Mouse (Mus musculus) forebrain, embryonic 13.5 days (tissue): ENCODE data around the gene Snx21. TPM values are rescaled to one million over a fixed set of nuclear protein-coding genes. Genes with fewer than 3 reads are reported as not detected.

Experiments
- ATAC-seq: fragments of 200-750 bp; cut with Nextera tagmentation; 2 replicates; pipeline ENCODE4 v1.8.0; 2017
- H3K27ac ChIP-seq: fragments of 300-500 bp; sonication (generic); 2 replicates; pipeline ENCODE4 v1.5.1; 2015; ENCODE audit warnings: inconsistent platforms, mild to moderate bottlenecking, moderate library complexity
- H3K27me3 ChIP-seq: fragments of 300-500 bp; sonication (generic); 2 replicates; pipeline ENCODE4 v1.6.1; 2015; ENCODE audit warnings: mild to moderate bottlenecking, inconsistent platforms
- H3K36me3 ChIP-seq: fragments of 300-500 bp; sonication (generic); 2 replicates; pipeline ENCODE4 v1.6.1; 2015; ENCODE audit warnings: mild to moderate bottlenecking, inconsistent platforms; ENCODE audit not compliant: poor library complexity, severe bottlenecking
- H3K4me1 ChIP-seq: fragments of 300-500 bp; sonication (generic); 2 replicates; pipeline ENCODE4 v1.6.1; 2015; ENCODE audit warnings: inconsistent platforms
- H3K4me2 ChIP-seq: fragments of 300-500 bp; sonication (generic); 2 replicates; pipeline ENCODE4 v1.6.1; 2015; ENCODE audit warnings: inconsistent platforms, mild to moderate bottlenecking, moderate library complexity
- H3K4me3 ChIP-seq: fragments of 300-500 bp; sonication (generic); 2 replicates; pipeline ENCODE4 v1.5.1; 2015; ENCODE audit warnings: mild to moderate bottlenecking, inconsistent platforms
- H3K9ac ChIP-seq: fragments of 300-500 bp; sonication (generic); 2 replicates; pipeline ENCODE4 v1.6.1; 2015; ENCODE audit warnings: mild to moderate bottlenecking, inconsistent platforms
- H3K9me3 ChIP-seq: fragments of 300-500 bp; sonication (generic); replicated peaks from 2 replicates; pipeline ENCODE4 v1.6.1; 2016; ENCODE audit warnings: inconsistent platforms
- WGBS: fragments of 180-500 bp; shearing (Covaris S2); methylation state at CpG from one replicate; pipeline ENCODE4 v1.1.7; 2015; 5-methylcytosine and 5-hydroxymethylcytosine counted together
- polyA plus RNA-seq: library from polyadenylated mRNA; unstranded; fragments of >200 nt; fragmentation: Nextera tagmentation; extraction: Ambion mirVana; gene quantifications from 2 replicates; pipeline ENCODE4 v1.2.1, GENCODE M21; 2015

The Snx21 gene
- polyA plus RNA-seq, 1 experiment from 2014 or later, result 15.4 TPM

DNA sequence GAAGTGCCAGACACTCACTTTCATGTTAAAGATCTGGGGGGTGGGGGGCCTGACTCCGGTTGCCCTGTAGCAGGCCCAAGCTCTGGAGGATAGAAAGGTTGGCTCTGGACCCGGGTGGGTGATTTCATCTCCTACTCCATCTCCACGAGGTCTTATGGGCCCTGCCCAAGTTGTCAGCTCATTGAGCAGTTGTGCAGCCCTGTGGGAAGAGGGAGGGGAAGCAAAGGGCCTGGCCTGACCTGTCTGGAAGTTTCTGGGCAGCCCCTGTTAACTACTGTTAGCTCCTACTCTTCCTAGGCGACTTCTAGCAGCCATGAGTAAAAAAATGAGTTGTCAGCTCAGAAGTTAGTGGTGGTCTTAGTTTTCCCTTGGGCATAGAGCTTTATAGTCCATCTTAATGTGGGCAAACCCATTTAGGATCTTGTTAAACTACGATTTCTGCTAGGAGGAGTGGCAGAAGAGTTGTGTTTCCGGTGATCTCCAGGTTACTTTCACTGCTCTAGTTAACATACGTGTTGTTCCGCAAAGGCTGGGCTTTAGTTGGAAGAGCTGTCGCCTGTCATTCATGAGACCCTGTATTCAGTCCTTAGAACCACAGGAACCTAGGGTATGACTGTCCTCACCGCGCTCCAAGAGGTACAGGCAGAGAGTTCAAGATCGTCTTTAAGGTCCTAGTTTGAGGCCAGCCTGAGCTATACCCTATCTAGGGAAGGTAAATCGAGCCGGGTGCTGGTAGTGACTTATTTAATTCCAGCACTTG, 12.2 kb upstream of the Snx21 start:
- no peak overlapping the region for H3K9ac ChIP-seq
- no peak overlapping the region for H3K4me3 ChIP-seq
- 82% methylated on average over 14 of the region's 14 CpGs for WGBS

DNA sequence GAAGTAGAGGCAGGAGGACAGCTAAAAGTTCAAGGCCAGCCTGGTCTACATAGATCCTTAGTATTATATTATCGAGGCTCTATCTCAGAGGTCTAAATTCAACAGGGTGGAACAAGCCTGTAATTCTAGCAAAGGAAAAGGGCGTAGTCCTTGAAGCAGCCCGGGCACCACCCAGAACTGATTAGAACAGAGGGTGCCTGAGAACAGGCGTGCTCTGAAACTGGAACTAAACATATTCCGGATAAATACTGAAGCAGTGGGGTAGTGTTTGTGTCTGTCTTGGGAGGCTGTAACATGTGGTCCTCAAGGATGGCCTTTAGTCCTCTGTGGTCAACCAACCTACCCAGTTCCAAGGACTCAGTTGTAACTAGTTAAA, 11.6 kb upstream of the Snx21 start:
- no peak for ATAC-seq
- Histone ChIP-seq H3K4me1 (peaks cover 26% of the 10 kb centered on the region), H3K36me3 (peaks cover 24% of the 10 kb centered on the region), H3K27me3 (no peaks in the 10 kb centered on the region), H3K4me3 (no peak overlapping the region), H3K27ac (0 out of 2 replicates have a peak overlapping the region, but pooled peaks have one; percentile 10), H3K9me3 (no peaks in the 10 kb centered on the region), H3K9ac (no peak overlapping the region), H3K4me2 (no peak overlapping the region)
- WGBS, result 88% methylated on average over 5 of the region's 5 CpGs

More for the DNA sequence above, 12.2 kb upstream of the Snx21 start:
- Histone ChIP-seq H3K4me2 (no peak overlapping the region), H3K27me3 (no peaks in the 10 kb centered on the region), H3K36me3 (peaks cover 25% of the 10 kb centered on the region), H3K4me1 (peaks cover 26% of the 10 kb centered on the region), H3K27ac (0 out of 2 replicates have a peak overlapping the region, but pooled peaks have one; percentile 10), H3K9me3 (no peaks in the 10 kb centered on the region)
- no peak for ATAC-seq

DNA sequence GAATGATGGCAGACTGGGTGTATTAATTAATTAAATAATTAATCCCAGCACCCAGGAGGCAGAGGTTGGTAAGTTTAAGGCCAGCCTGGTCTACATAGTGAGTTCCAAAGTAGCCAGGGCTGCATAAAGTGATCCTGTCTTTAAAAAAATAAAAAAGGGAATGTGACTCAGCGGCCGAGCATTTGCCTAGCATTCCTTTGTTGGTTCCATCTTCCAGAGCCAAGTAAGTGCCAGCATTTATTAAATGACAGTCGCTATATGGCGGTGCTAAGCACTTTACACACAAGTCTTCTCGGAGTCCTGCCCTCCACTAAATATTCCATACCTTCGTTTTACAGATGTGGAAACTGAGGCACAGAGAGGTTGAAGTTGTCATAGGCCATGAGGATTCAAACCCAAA, 9.5 kb upstream of the Snx21 start:
- Histone ChIP-seq H3K27me3 (no peaks in the 10 kb centered on the region), H3K4me1 (peaks cover 13% of the 10 kb centered on the region), H3K9ac (no peak overlapping the region), H3K4me3 (no peak overlapping the region), H3K9me3 (no peaks in the 10 kb centered on the region), H3K36me3 (peaks cover 22% of the 10 kb centered on the region), H3K27ac (no peak overlapping the region), H3K4me2 (no peak overlapping the region)
- no peak for ATAC-seq
- WGBS, result 91% methylated on average over 6 of the region's 6 CpGs

DNA sequence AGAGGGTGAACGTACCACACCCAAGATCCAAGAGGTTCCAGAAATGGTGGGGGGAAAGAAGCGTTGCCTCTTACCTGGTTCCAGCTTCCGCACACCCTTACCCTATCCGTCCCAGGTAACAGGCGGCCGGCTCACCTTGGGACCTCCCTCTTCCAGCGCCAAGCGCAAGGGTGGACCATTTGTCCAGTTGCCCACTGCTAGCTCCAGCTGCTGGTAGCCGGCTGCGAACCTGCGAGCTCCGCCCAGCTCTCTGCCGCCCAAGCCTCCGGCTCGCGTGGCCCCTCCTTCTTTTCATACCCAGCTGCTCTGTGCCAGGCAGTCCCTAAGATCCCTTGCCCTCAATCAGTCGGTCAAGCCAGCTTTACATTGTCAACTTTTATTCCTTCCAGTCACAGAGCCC, 8.8 kb upstream of the Snx21 start:
- no peak overlapping the region for H3K4me2 ChIP-seq

DNA sequence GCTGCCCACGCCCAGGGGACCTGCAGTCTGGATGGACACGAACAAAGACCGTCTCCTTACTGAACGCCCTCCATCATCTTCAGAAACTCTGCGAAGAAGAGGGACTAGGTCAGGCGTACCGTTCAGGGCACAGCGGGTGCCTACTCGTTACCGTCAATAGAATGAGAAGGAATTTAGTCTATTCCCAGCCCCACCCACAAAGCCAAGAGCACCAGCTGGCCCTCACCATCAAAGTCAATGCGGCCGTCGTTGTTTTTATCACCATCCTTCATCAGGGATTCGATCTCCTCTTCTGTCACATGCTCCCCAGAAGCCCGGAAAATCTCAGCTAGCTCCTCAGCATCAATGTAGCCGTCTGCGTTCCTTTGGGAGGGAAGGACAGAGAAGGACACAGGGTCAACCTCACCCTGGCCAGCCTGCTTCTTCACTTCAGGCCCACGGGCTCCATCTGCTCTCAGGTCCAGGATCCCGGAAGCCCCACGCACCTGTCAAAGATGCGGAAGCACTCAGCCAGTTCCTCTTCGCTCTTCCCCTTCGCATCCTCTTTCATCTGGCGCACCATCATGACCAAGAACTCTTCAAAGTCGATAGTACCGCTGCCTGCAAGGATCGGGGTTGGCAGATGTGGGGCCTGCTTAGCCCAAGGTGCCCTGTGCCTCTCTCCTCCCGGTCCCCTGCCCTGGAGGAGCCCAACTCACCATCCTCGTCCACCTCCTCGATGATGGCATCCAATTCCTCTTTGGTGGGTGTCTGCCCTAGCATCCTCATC, 8.2 kb upstream of the Snx21 start:
- Histone ChIP-seq H3K4me1 (peaks cover under 1% of the 10 kb centered on the region; the same call in 1 of the 2 replicates), H3K9me3 (no peaks in the 10 kb centered on the region), H3K36me3 (peaks cover 9% of the 10 kb centered on the region), H3K27ac (no peak overlapping the region), H3K4me3 (no peak overlapping the region), H3K27me3 (no peaks in the 10 kb centered on the region), H3K9ac (no peak overlapping the region), H3K4me2 (no peak overlapping the region)
- ATAC-seq, result no peak
- WGBS, result 83% methylated on average over 30 of the region's 30 CpGs

More for the DNA sequence above, 8.8 kb upstream of the Snx21 start:
- Histone ChIP-seq H3K27ac (no peak overlapping the region), H3K9ac (no peak overlapping the region), H3K9me3 (no peaks in the 10 kb centered on the region), H3K4me3 (no peak overlapping the region), H3K27me3 (no peaks in the 10 kb centered on the region), H3K36me3 (peaks cover 16% of the 10 kb centered on the region), H3K4me1 (peaks cover 7% of the 10 kb centered on the region)
- WGBS, result 73% methylated on average over 17 of the region's 17 CpGs
- no peak for ATAC-seq

DNA sequence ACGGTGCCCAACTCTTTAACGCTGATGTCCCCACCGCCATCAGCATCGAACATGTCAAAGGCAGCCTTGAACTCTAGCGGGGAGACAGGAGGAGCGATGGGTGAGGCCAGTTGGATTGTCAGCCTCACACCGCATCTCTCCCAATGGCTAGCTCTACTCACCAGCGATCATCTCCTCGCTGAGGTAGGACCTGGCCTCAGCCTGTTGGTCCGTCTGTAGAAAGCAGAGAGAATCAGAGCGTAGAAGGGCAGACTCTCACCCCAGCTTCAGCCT, 7.7 kb upstream of the Snx21 start:
- no peak overlapping the region for H3K27ac ChIP-seq
- 91% methylated on average over 11 of the region's 11 CpGs for WGBS
- no peaks in the 10 kb centered on the region for H3K4me1 ChIP-seq
- no peak overlapping the region for H3K9ac ChIP-seq
- ATAC-seq, result no peak
- H3K4me3 ChIP-seq, result no peak overlapping the region
- H3K27me3 ChIP-seq, result no peaks in the 10 kb centered on the region
- H3K9me3 ChIP-seq, result no peaks in the 10 kb centered on the region
- no peak overlapping the region for H3K4me2 ChIP-seq
- peaks cover 4% of the 10 kb centered on the region for H3K36me3 ChIP-seq

DNA sequence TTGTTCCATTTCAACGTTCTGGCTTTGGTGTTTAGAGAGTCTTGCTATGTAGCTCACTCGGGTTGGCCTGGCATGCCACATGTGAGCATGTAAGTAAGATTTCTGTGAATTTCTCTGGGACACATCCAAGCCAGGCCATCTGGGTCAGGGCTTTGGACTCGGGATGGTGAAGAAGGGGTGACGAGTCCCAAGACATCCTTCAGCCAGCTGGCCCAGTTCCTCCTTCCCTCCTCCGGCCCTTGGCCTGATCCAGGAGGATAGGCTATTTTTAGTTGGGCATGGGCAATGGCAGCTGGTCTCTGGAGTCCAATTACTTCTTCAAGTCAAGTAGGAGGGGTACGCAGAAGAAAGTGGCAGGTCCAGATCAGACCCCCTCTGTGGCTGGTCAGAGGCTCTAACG, 6.8 kb upstream of the Snx21 start:
- H3K27ac ChIP-seq, result no peak overlapping the region
- no peak overlapping the region for H3K9ac ChIP-seq
- no peaks in the 10 kb centered on the region for H3K4me1 ChIP-seq
- no peak overlapping the region for H3K4me2 ChIP-seq
- H3K27me3 ChIP-seq, result no peaks in the 10 kb centered on the region
- H3K4me3 ChIP-seq, result no peak overlapping the region
- no peak for ATAC-seq
- no peaks in the 10 kb centered on the region for H3K9me3 ChIP-seq
- WGBS, result 87% methylated on average over 7 of the region's 7 CpGs
- no peaks in the 10 kb centered on the region for H3K36me3 ChIP-seq

DNA sequence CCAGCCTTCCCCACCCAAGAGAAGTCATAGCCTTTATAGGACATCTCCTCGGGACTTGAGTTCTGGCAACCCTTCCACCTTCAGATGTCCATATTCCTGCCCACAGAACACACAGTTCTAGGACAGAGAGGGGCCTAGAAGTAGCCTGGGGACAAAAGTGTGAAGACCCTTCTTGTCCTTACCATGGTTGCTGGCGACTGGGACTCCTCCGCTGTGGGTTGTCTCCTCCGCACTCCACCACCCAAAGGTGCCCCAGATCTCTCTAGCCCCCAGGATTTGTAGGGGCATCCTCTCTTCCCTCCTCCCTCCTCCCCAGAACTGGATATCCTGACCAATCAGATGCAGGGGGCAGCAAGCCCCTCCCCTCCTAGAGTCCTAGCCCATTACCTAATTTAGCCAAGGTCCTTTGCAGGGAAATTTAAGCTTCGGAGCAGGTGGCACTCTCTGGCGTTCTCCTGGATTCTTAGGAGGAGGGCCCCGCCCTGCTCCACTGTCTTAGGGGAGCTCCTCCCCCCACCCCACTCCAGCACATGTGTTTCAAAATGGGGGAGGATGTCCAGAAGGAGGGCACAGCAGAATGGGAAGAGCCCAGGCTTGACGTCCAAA, 6.0 kb upstream of the Snx21 start, which contains the start of gene Tnnc2:
Gene Tnnc2 (minus strand): TSS at position 487 of the 606 bp plus-strand sequence.
- H3K9ac ChIP-seq, result no peak within 1 kb of the TSS
- no peaks in the 10 kb centered on the region for H3K27me3 ChIP-seq
- H3K36me3 ChIP-seq, result no peaks in the 10 kb centered on the region
- no peak within 1 kb of the TSS for H3K27ac ChIP-seq
- H3K9me3 ChIP-seq, result no peaks in the 10 kb centered on the region
- ATAC-seq, result no peak
- WGBS, result 64% methylated on average over 8 of the region's 8 CpGs
- H3K4me3 ChIP-seq, result no peak within 1 kb of the TSS
- H3K4me1 ChIP-seq, result peaks cover under 1% of the 10 kb centered on the region; the same call in 1 of the 2 replicates
- no peak within 1 kb of the TSS for H3K4me2 ChIP-seq

DNA sequence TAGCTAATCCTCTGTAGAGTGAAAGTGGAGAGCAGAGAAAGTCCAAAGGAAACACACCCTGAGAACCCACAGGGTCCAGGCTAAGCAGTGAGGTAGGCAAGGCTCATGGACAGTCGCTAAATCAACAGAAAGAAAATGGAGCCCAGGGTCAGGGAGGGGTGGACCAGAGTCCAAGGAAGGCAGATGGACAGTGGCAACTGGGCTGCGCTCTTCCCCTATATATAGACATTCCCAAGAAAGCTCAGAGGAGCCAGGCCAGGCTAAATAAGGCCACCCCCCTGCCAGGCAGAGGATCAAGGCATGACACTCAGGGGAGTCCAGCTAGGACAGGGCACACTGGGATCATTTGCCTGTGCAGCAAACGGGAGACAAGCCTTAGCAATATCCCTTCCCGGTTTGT, 3.7 kb upstream of the Snx21 start:
- WGBS, result 72% methylated on average over 4 of the region's 4 CpGs
- no peaks in the 10 kb centered on the region for H3K9me3 ChIP-seq
- H3K4me1 ChIP-seq, result peaks cover 19% of the 10 kb centered on the region
- H3K9ac ChIP-seq, result no peak overlapping the region
- no peak overlapping the region for H3K27ac ChIP-seq
- no peaks in the 10 kb centered on the region for H3K36me3 ChIP-seq
- H3K4me3 ChIP-seq, result no peak overlapping the region
- ATAC-seq, result no peak
- no peak overlapping the region for H3K4me2 ChIP-seq
- H3K27me3 ChIP-seq, result no peaks in the 10 kb centered on the region

DNA sequence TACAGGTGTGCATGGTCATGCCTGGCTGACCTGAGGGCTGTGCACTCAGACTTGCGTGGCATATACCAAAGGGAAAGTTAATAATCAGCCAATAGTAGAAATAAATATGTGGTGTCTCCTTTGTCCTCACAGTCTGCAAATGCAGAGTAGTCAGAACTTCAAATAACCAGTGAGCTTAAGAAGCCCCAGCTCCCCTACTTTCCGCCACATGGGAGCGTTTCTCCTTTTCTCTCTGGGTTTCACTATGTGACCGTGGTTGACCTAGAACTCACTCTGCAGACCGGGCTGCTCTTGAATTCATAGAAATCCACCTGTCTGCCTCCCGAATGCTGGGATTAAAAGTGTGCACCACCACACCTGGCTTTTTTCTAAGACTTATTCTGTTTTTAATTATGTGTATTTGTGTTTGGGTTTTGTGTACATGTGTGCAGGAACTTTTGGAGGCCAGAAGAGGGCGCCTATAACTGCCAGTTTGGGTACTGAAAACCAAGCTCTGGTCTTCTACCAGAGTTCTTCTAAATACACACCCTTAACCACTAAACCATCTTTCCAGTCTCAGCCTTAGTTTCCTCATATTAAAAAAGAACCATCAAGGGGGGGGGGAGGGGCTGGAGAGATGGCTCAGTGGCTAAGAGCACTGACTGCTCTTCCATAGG, 1.6 kb upstream of the Snx21 start:
- H3K36me3 ChIP-seq, result peaks cover 8% of the 10 kb centered on the region; the same call in 1 of the 2 replicates
- no peak overlapping the region for H3K9ac ChIP-seq
- no peaks in the 10 kb centered on the region for H3K27me3 ChIP-seq
- peaks cover 22% of the 10 kb centered on the region for H3K4me1 ChIP-seq
- no peak overlapping the region for H3K4me3 ChIP-seq
- WGBS, result 81% methylated on average over 7 of the region's 7 CpGs
- H3K9me3 ChIP-seq, result no peaks in the 10 kb centered on the region
- no peak for ATAC-seq
- no peak overlapping the region for H3K4me2 ChIP-seq
- H3K27ac ChIP-seq, result no peak overlapping the region

DNA sequence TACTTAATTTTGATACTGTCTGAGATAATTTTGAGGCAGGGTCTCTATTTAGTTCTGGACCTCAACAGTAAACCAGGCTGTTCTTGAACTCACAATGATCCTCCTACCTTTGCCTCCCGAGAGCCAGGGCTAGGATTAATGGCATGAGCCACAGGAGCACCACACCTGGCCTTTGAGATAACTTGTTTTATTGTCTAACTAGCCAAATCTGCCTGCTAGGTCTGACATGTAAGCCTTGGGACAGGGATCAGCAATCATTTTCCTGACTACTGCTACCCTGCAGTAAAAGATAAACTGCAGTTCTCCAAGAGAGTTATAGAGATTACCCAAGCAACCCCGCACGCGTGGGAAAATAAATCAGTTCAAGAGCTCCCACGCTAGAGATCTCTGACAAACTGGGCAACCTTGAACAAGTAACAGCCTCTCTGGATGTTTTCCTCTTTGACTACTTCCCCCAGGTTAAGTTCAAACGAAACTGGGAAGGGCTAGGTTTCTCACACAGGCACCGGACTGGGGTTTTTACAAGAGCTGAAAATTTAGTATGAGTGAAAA, 678 bp upstream of the Snx21 start:
- H3K4me2 ChIP-seq, result peak overlapping the region; percentile 91
- peak overlapping the region; percentile 77 for H3K9ac ChIP-seq
- peak overlapping the region; percentile 65 for H3K4me3 ChIP-seq
- no peak for ATAC-seq
- peaks cover 22% of the 10 kb centered on the region for H3K4me1 ChIP-seq
- no peaks in the 10 kb centered on the region for H3K9me3 ChIP-seq
- H3K27me3 ChIP-seq, result no peaks in the 10 kb centered on the region
- H3K36me3 ChIP-seq, result peaks cover 8% of the 10 kb centered on the region; the same call in 1 of the 2 replicates
- 20% methylated on average over 7 of the region's 7 CpGs for WGBS
- H3K27ac ChIP-seq, result no peak overlapping the region; the same call in 1 of the 2 replicates
